Mouse (Mus musculus) mouse trophoblast stem cell (cell line): ENCODE measurements around the gene Gnat1.

Source experiments
- in situ Hi-C, 2 experiments: fragments of 300-500 bp; cut with MseI, MboI; formaldehyde crosslinking; loops; 2 replicates in 1 of 2; 3 replicates in 1 of 2; pipeline ENCODE4 v1.15.1; 2025

The Gnat1 gene

DNA sequence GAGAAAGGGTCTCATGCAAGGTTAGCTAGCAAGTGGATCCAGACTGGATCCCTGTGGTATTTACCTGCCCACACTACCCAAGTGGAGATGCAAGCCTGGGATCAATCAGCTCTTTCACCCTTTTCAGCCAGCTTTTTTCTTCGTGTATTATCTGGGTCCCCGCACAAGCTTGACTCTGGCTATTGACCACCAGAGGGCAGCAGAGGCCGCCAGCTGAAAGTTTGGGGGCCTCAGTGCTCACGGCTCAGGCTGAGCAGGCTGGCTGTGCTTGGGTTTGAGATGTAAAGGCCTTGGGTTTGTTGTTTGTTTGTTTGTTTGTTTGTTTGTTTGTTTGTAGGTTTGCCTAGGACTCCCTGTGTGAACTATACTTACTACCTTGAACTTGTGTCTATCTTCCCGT is 33.9 kb downstream of the Gnat1 start:
- in situ Hi-C loops, result no loop called here

DNA sequence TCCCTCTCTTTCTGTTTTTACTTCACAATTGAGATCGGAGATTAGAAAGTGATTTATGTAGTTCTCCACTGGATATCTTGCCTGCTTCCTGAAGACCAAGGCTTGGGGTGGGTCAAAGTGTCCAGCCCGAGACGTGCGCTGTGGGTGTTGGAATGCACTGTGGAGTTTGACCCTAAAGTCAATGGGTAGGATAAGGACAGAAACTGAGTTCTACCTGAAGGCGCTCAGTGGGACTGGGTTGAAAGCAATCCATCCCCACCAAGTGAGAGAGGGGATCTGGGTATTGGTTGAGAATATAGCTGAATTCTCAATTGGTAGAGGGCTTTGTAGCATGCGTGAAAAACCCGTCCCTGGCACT is 34.4 kb downstream of the Gnat1 start:
- in situ Hi-C loops, result no loop called here

DNA sequence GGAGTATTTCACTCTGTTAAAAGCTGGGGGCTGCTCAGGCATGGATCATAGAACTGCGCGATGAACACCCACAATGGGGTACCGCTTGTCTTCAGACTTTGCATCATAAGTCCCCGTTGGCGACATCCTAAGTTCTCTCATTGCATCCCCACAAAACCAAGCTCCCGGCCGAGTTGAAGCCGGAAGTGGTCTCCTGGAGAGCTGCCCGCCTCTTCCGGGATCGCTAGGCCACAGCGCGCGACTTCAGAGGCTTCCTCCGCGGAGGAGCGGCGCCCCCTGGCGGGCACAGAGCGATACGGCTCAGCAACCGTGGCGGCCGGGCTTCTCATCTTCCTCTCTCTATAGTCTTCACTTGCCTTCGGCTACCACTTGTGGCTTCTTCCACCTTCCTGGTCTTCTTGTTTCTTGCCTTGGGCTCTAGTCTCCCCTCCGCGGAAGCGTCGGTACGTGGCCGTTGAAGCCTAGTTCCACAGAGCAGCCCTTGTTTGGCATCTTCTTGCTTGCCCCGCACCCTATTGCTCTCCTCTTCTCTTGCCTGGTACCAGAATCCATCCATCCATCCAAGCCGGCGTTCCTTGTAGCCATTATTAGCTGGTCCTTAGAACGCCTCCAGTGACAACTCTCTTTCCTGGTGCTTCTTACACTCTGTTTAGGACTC is 34.9 kb downstream of the Gnat1 start:
- in situ Hi-C loops, result loop anchor here in 1 of 2 experiments (5.0 kb wide), 1 partner anchor 33 kb away; the partner anchor contains the start of gene Gnat1

DNA sequence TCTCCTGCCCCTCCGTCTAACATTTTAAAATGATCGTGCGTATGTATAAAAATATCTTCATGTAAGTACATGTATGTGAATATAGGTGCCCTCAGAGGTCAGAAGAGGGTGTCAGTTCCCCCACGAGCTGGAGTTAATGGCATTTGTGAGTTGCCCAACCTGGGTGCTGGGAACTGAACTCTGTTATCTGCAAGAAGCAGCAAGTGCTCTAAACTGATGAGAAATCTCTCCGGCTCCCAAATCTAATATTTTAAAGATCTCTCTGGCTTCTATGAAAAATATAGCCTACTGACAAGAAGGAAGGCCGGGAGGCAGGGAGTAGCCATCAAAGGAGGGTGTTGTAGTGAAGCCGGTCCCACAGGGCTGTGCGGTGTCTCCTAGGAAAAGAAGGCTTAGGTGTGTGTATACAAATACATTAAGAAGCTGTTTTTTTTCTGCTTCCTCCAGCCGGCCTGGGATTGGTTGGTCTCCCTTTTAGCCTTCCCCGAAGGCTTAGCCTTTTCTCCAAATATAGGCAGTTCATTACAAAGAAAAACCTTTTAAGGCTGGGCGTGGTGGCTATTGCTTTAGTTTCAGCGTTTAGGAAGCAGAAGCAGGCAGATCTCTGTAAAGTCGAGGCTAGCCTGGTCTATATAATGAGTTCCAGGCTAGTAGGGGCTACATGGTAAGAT is 35.8 kb downstream of the Gnat1 start:
- in situ Hi-C loops, result loop anchor here in 1 of 2 experiments (5.0 kb wide), 1 partner anchor 34 kb away; the partner anchor contains the start of gene Gnat1

DNA sequence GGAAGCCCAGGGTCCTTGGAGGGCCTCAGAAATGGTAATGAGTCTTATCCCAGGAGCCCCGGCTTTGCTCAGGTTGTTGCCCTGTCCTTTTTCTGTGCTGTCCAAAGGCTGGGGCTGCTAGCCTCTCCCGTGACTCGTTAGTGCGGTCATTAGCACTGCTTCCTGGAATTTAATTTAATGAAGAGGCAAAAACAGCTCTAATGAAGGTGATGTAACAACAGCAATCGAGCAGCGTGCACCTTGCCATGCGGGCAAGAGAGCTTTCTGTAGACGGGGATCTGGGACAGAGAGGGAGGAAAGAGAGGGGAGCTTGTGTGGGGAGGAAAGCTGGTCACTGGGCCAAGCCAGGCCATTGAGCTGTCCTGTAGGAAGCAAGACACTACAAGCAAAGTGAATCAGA is 37.8 kb downstream of the Gnat1 start:
- in situ Hi-C loops, result loop anchor here in 1 of 2 experiments (5.0 kb wide), 1 partner anchor 36 kb away; the partner anchor contains the start of gene Gnat1

DNA sequence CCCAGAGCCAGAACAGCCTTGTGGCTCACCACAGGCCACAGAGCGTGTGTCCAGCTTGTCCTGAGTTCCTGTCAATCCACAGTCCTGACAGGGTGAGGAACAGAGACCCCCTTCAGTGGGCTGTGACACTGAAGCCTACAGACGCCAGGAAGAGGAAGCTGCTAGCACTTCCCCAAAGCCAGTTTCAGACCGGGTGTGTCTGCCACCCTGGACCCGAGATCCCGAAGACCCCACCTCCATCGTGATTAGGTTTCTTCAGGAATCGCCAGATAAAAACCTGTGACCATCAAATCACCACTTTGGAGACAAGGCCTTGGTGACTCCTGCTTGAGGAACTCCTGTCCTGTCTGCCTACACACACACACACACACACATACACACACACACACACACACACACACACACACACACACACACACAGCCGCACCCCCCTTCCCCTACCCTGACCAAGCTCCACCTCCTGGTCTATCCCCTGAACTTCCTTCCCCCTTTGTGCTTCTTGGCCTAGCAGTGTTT is 39.2 kb downstream of the Gnat1 start:
- in situ Hi-C loops, result loop anchor here in 1 of 2 experiments (5.0 kb wide), 1 partner anchor 37 kb away; the partner anchor contains the start of gene Gnat1

DNA sequence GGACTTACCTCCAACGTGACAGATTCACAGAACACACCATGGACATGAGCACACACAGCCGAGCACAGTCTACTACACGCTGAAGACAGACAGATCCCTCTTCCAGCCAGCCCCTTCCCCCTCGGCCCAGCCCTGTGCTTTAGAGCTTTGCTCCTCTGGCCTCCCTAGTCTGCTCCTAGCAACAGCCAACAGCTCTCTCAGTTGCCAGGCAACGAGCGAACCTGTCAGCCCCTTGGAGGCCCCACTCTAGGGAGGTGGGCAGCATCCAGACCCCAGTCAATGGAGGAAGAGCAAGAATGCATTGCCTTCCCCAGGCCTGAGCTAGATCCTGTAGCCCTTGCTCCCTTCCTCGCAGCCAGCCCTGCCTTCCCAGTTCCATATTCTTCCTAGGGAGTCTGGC is 42.4 kb downstream of the Gnat1 start:
- in situ Hi-C loops, result no loop called here

DNA sequence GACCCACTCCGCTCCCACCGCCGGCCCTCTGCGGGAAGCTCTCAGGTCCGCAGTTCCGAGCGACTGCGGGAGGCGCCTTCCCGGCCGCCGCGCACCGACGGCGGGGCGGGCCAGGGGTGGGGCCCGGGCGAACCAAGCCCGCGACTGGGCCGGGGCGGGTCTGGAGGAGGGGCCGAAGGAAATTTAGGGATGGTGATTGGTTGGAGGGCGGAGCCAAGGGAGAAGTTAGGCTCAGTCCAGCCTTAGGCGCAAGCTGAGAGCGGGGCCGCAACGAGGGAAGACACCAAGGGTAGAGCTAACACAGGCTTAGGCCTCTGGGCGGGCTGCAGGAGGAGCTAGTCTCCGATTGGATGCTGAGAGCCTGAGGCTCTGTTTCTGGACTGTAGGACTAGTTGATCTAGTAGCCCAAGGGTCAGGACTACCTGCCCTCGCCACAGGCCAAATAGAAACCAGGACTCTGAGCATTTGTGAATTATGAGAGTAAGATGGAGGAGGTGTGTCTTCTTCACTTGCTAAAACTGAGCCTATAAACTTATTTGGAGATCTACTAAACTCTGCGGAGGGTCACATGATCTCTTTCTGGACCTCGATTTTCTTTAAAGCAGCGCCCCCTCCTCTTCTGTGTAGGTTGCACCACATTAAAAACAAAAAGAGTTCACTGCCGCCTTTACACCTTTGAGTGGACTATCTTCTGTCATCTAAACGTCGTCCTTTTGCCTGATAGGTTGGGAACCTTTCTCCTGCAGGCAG is 44.1 kb downstream of the Gnat1 start, which contains the start of gene Gnai2:
Gnai2 (minus strand) TSS at position 89 of the 750 bp plus-strand sequence.
- in situ Hi-C loops, result no loop called here

DNA sequence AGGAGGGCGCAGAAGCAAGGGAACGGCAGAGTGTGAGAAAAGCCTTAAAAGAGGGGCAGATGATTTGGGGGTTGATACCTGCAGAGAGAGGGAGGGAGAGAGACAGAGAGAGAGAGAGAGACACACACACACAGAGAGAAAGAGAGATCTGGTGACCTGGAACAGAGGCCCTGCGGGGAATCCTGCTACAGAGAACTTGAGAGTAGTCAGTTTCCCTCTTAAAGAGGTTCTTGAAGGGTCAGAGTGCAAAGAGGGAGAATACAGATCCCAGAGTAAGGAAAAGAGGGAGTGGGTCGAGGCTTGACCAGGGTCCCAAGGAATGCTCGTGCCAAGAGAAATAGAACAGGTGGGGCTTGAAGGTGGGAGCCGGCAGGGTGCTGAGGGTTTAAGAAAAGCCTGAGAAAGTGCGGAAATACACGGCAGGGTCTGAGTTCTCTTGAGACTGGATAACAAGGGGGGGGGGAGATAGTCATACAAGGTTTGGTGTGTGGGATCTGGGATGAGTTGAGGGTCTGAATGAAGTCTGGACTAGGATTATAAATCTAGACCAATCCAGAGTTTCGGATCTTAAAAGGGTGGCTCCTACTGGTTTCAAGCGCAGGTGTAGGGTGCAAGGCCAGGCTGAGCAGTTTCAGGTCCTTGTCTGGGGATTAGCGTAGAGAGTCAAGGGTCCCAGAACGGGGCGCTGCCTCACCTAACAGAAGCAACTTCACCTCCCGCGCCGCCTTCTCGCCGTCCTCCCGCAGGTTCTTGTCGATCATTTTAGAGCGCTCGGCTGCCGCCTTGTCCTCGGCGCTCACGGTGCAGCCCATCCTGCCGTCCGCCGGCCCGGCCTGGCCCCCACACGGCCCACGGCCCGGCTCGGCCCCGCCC is 44.9 kb downstream of the Gnat1 start:
- in situ Hi-C loops, result no loop called here

DNA sequence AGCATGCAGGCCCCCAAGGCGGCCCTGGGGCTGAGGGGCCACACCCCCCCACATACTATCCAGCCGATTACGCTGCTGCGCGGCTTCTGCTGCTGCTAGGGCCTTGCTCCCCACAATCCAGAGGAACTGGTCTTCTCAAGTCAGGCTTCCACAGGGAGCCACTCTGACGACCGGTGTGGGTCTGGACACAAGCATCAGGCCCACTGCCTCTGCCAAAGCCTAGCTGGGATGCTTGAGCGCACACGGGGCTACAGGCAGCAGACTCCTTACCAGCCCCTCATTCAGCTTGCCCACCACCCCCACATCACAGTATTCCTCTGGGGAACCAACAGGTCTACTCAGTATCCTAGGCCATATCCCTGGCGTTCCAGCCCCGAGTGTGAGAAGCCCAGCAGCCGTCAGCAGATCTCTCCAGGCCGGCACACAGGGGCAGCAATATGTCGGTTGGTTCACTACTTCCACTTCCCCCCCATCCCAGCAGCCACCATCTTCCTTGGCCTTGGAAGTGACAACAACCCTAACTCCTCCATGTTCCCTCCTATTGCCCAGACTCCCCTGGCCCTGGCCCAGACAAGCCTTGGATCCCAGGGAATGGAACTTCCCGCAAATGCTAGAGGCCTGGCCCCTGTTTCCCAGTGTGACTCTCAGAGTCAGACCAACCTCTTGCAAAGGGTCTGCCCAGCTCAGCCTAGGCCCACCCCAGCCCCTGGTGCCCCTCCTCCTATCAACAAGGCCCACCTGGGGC is 45.7 kb downstream of the Gnat1 start:
- in situ Hi-C loops, result no loop called here

DNA sequence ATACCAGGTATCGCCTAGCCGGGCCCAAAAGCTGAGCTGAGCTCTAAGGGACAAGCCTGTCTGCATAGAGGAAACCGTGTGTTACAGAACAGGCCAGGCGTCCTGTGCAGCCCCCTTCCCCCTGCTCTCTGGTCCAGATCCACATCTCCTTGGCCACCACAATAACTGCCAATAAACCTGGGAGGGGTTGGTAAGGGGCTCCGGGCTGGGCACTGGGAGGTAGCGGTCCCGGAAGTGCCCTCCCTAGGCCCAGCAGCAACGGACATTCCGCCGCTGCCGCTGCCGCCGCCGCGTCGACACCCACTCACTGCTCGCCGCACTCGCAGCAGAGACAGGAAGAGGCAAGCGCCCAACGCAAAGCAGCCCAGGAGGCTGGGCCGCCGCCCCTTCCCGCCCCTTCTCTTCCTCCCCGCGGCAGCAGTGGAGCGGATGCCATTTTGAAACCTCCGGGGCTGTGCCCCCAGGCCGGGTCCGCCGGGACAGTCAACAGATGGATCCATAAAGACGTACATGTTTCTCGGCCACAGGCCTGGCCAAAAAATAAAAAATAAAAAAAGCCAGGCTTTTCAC is 46.3 kb downstream of the Gnat1 start:
- in situ Hi-C loops, result no loop called here

DNA sequence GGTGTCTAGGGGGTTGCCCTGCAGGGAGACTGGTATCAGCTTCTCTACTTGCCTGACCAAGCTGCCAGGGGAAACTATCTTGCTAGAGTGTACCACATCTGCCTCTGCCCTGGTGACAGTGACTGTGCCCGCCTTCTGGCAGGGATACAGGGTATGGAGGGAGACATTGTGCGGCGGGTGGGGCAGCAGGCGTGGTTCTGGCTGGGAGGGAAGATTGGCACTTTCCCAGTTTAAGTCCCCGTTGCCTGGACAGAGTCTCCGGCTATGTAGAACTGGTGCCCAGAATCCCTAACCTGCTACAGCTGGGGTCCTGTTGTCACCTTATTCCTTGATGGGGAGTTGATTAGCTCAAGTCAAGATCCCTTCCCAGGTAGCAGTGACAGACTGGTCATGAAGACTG is 47.0 kb downstream of the Gnat1 start:
- in situ Hi-C loops, result no loop called here

DNA sequence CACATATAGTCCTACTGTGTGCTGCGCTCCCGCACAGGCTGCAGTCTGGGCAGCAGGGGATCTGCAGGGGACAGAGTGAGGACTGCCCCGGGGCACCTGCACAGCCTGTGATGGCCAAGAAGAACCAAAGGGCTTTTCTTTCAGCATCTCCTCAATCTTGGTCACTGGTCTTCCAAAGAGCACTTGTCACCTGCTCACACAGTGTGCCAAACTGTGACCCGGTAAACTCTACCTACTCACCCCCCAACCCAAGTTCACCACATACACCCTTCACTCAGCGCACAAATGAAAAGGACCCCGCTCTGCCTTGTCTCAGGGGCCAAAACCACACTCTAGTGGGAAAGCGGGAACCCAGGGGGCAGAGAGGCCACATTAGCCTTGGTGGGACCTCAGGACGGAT is 47.7 kb downstream of the Gnat1 start:
- in situ Hi-C loops, result no loop called here

DNA sequence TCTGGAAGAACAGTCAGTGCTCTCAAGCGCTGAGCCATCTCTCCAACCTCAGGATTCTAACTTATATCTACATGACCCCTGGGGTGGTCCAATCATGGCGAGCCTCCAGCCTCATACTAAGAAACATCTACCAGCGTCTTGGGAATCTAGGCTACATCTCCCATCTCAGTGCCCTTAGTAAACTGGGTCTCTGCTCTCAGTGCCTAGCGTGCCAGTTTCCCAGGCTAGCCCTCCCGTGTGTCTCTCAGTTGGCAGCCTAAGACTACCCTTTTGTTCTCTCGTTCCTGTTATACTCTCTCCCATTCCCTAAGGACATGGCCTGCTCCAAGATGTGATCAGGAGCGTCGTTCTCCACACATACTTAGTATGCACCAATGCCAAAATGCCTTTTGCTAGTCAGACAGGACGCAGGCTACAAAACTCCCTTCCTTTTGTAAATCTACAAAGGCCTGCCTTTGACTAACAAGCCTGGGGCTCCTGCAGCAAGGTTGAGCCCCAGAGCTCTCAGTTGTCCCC is 48.1 kb downstream of the Gnat1 start:
- in situ Hi-C loops, result no loop called here

DNA sequence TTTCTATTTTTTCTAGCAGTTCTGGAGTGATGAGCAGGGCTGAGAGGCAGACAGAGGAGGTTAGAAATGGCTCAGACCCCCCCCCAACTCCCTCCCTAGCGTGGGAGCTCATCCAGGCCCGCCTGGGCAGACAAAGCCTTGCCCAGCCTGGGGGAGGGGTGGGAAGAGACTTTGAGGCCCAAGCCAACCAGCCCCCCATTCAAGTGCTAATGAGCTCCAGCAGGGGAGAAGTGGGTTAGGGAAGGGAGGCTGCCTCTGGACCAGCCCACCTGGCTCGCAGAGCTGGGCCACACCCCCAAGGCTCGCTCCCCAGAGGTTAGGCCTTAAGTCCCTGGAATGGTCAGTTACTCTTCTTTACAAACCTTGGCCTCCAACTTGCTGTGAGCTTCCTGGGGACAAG is 48.9 kb downstream of the Gnat1 start:
- in situ Hi-C loops, result no loop called here

DNA sequence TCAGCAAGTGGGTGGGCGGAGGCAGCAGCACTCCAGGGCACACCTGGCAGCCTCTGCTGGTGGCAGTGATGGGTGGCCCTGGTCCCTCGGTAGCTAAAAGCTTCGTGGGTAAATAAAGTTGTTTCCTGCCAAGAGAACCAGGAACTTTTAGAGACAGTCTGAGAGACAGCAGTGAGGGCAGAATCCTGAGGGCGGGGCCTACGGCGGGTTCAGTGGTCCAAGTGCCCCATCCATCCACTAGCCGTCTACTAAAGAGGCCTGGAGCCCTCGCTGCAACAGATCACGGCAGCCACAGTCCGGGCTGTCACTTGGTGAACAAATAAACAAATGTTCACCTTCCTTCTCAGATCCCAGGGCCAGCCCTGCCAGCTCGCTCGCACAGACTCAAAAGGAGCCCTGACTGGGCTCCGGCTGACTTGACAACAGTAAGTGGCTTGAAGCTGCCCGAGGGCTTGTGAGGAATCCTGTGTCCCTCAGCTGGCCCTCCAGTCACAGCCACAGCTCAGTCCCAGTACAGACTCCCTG is 49.5 kb downstream of the Gnat1 start:
- in situ Hi-C loops, result no loop called here

DNA sequence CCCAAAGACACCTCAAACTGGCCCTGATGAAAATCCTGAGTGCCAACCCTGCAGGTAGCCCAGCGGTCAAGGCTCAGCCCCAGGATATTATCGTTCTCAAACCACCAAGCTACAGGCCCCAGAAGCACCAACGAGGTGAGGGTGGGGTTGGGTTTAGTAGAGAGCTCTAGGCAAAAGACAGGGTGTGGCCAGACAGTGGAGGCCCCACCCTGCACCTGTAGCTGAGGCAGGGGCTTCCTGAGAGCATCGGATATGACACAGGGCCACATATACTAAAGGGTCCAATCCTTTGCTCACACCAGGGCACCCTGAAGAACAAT is 50.1 kb downstream of the Gnat1 start:
- in situ Hi-C loops, result no loop called here

DNA sequence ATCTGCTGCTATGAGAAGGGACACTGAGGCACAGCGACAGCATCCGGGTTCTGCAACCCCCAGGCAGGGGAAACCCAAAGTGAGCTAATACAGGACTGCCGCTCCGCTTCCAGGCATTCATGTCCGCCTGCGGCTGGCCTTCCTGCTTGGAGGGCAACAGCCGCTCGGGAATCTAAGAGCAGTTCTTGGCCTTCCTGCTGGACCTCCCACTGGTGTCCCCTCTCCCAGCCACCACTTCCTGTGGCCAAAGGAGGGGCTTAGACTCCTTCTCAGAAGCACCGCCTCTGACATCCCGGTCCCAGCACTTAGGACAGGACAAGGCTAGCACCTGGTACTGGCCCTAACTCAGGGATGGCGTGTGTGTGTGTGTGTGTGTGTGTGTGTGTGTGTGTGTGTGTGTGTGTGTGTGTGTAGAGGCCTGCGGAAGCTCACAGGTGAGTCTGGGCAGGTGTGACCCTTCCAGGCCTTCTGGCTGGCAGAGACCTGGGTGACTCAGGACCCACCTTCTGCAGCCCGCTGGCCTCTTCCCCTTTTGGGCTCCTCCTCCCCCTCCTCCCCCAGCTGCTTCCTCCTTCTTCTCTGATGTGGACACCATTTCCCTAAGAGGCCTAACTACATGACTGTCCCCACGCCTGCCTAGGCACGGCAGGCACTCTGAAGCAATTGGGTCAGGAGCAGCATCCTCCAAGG is 50.6 kb downstream of the Gnat1 start:
- in situ Hi-C loops, result no loop called here
